Mouse (Mus musculus) spleen, embryonic (tissue): ENCODE measurements around the gene Mis12.

ENCODE experiments used
- CTCF ChIA-PET: fragments of 350-600 bp; sonication (Branson Sonifier 250); formaldehyde crosslinking; loops from one replicate; lab custom pipeline; 2022; lab: Charles Lee

The Mis12 gene

DNA sequence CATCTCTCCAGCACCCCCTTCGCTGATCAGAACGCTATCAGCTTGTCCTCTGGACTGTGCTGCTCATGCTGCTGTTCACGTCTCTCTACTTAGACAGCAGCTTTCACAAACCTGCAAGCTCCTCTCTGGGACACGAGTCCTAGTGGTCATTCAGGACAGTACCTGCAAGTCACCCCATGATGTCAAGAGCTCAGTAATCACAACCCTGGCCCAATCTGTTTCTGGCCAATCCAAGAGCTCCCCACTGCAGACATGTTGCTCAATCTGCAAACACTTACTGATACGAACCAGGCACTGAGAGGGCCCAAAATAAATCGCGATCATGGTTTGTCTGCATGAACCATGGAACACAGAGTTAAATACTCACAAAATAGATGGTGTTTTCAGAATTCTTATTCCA, 6.7 kb upstream of the Mis12 start:
- CTCF ChIA-PET: interaction anchor here (1.0 kb wide), 1 partner anchor 30 kb away, joined by 4 read pairs; the partner anchor contains the start of gene C1qbp

DNA sequence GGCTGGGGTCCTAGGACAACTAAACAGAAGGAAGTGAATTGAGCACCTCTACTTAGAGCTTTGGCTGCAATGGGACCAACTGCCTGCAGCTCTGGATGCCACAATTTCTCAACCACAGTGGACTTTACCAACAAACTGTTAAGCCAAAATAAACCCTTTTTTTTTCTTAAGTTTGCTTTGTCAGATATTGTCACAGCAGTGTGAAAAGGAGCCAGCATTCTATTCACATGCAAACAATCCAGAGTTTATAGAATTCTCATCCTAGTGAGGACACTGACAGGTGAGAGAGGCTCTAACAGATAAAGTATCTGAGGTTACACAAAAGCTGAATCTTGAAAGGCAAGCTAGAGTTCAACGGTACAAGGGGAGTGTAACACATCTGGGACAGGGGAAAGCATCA, 2.4 kb upstream of the Mis12 start:
- CTCF ChIA-PET: no interaction called here

DNA sequence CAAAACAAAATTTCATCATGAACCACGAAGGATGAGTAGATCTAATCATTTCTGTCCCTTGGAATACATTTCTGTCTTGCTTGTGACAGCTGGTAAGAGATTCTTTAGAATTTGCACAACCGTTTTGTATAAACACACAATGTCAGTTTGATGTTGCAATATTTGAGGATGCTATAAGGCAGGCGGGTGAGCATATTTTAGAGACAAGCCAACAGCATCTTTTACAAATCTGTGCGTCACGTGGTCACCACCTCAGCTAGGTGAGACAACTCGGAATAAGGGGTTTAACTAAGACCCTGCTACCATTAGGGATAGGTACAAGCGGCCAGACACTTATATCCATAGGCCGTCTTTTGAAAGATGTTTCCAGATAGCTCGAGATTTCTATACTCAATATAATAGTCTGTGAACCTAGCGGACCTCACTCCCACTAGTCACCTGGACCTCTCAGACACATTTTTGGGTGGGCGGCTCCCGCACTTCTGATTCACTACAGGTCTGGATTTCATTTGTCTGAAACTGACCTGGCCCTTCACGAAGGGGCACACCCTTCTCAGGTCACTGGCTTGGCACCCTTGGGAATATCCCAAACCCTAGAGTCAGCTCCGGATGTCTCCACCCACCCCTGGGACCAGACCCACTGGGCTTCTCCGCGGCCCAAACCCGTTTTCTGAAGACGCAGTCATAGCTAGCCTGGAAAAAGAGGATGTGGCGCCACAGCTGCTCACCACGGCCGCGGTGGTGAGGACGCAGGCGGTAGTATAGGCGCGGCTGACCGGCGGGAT, 803 bp upstream of the Mis12 start:
- CTCF ChIA-PET: no interaction called here

DNA sequence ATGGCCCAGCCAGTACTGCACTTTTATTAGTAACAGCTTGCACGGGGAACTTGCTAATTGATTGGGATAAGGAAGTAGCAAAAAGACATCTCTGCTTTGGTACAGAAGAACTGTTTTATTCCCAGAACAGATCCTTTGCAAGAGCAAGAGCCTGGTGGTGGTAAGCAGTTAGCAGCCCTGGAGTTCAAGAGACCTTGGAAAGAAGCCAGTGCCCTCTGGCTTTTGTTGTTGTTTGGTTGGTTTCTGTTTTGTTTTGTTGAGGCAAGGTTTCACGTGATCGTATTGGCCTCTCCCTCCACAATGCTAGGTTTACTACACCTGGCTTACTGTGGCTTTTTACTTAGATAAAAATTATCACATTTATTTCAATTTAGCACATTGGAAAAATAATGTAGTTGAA, 8.9 kb downstream of the Mis12 start:
- CTCF ChIA-PET: interaction anchor here (0.6 kb wide), 1 partner anchor 211 kb away, joined by 3 read pairs; no protein-coding TSS in a partner anchor

DNA sequence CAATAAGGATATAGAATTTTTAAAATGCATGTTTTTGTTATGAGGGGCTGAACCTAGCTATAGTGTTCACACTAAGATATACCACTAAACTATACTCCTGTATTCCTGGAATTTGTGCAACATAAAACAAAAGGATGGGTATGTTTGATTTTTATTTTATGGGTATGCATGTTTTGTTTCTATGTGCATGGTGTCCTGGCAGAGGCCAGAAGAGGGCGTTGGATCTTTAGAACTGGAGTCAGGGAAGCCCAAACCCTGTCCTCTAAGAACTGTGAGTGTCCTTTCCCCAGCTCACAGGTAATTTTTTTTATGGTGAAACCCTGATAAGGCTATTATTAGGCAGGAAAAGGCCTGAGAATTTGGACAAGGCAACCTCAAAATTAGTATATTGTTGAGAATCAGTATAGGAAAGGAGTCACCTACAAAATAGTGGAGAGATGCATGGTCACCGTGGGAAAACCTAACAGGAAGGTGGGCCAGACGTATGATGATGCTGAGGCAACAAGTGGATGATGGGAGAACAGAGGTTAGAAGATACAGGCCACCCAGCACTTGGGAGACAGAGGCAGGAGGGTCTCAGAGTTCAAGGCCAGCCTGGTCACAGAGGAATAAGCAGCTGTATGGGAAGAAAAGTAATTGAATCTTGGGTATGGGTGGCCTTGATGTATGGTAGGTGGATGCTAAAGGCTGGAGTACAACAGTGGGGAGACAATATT, 10.2 kb downstream of the Mis12 start:
- CTCF ChIA-PET: no interaction called here

DNA sequence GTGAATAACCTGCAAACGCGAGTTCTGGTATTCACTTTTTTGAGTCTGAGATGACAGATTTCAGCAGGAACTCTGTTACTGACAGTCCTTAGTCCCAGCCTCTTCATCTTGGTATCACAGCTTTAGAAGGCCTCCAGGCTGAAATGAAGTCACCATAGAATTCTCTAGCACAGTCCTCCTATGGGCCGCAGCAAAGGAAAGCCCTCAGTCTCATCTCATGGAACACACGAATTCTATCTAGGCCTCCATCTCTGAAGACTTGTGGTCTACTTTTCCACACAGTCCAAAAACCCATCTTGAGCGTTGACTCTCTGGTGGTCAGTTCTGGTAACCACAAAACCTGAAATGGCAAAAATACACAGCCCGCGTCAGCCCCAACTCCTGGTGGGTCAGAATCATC, 12.7 kb downstream of the Mis12 start:
- CTCF ChIA-PET: no interaction called here

DNA sequence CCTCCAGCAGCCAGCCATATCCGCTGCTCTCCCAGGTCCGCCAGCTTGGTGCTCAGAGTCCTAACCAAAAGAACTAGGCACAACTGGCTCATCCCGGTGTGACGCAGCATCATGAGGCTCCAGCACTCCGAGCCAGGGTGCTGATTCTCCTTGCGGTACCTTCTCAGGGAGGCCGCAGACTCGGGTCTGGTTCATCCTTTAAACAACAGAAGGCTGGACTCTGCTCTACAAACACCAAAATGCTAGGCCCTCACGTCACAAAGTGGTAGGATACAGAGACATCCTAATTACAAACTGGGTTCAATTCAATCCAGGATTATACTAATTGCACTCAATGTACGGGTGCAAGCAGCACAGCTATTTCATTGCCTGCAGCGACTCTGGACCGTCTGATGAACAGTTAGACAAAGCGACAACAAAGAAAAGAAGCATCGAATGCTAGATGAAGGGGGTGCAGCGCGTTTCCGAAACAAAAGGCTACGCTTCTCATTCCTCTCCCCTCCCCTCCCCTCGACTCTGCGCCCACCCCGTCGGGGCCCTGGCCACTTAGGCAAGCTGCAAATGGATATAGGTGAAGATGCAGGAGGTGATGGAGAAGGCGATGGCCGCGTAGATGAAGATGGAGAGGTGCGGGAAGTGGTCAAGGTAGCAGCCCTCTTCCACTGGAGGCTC, 13.2 kb downstream of the Mis12 start:
- CTCF ChIA-PET: no interaction called here

DNA sequence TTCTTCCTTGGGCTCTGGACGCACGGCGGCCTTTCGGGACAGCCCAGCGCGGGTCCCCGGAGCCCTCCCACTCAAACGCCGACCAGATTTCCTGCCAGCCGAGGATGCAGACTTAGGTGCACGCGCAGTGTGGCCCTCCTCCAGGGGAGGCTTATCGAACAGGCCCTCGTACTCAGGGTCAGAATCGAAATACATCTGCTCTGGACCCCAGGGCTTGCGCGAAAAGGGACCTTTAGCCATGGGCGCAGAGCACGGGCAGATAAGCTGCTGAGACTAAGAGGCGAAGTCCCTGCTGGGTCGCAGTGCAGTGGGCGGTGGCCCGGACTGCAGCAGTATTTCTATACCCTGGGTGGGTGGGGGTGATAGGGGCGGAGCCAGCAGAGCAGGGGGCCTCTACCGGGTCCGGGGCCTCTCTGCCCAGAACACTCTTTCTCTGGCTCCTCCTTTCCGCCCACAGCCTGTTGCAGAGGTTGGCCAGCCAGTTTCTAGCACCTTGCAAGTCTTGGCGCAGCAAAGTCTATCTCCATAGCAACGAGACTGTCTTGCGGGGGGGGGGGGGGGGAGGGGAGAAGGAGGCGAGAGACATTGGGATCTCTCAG, 13.9 kb downstream of the Mis12 start, which contains the start of gene 6330403K07Rik:
Gene 6330403K07Rik (minus strand): TSS at position 351 of the 599 bp plus-strand sequence.
- CTCF ChIA-PET: no interaction called here

DNA sequence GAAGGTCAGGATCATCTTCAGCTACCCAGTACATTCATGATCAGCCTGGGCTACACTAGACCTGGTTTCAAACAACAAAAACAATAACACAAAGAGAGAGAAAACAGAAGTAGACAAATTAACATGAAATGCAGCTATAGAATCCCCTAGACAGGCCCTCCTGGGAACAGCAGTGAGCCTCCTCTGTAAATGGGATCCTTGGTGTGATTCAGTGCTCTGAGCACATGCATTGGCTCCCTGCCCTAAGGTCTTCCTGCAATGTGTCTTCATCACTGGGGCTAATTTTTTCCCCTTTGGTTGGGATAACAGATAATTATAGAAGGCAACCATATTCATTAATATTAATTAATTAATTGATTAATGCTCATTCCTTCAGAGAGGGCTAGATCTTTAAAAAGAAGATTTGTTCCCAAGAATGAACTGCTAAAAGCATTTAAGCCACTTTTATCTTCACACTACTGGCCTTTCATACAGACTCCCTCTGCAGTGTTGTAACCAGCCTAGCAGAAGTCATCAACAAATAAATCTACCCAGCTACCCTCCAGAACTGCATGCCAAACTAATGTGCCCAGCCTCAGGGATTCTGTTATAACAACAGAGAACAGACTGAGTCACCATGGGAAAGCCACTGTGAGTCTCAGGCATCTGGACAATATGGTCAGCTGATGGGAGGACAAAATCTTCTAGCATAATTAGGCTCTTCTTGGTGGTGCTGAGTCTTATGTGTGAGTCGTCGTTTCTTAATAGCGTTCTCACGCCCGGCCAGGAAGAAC, 20.3 kb downstream of the Mis12 start:
- CTCF ChIA-PET: no interaction called here

DNA sequence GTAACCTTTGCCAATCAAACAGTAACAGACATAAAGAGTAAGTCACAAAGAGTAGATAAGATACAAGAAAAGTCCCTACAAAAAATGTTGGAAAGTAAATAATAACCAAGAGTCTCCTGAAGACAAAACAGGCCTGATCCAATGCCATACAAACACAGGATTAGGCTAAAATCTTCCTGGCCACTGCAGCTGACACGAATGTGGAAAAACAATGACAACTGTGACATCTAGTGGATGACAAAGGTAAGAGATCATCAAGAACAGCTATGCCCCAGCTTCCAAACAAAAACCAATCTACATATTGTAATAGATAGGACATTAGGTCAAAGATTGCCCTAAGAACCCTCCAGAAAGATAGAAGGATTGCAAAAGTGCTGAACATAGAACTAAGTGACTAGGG, 33.1 kb downstream of the Mis12 start:
- CTCF ChIA-PET: no interaction called here

DNA sequence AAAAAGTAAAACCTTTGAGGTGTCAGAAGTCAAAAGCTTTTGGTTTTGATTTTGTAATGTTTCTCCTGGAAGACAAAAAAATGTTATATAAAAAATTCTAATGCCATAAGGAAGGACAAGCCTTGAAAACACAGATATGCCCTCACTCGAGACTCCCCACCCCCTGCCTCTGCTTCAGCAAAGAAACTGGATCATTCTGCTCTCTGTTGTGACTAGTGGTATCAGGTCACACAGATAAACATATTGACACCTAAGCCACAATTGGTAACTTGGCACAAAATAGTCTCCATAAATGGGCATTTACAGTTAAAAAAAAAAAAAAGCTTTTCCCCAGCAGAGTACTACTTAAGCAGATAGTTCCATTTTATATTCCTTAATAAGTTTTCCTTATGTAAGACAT, 56.9 kb downstream of the Mis12 start:
- CTCF ChIA-PET: no interaction called here
